Comparison of ENCODE assay signal across 7 mouse cellular contexts in genomic region chr2:35490458-35491111, GRCm38 (mm10). TPM values are rescaled to one million over a fixed set of nuclear protein-coding genes. Genes with fewer than 3 reads are reported as not detected.
DNase-seq lines count a peak whose midpoint lies in the region; ATAC-seq and TF ChIP-seq lines count a peak whose summit lies in the region.

No protein-coding gene starts in this region.

- no peak for DNase-seq in kidney, postnatal 0 days (ENCODE audit: low spot score)
- no peak for DNase-seq in kidney, adult 18-20 months
- peak; percentile 52 for DNase-seq in brain, embryonic 14.5 days (ENCODE audit: low read depth)
- DNase-seq in hindbrain, embryonic 14.5 days (ENCODE audit: low spot score), result no peak
- DNase-seq in frontal cortex, postnatal 10 days (ENCODE audit: low spot score in 2 of 2), result no peak
- no peak for DNase-seq in thymus, postnatal 36 days

- H3K9me3 ChIP-seq in kidney, postnatal 0 days (replicated peaks; ENCODE audit: low read length), result no peaks in the 10 kb centered on the region
- H3K9me3 ChIP-seq in hindbrain, embryonic 14.5 days (ENCODE audit: control insufficient read depth, low read length), result no peaks in the 10 kb centered on the region
- no peaks in the 10 kb centered on the region for H3K9me3 ChIP-seq in neural tube, embryonic 12.5 days

- H3K9ac ChIP-seq in kidney, postnatal 0 days (ENCODE audit: low read depth, low read length), result no peak overlapping the region
- H3K9ac ChIP-seq in hindbrain, embryonic 14.5 days, result no peak overlapping the region
- no peak overlapping the region for H3K9ac ChIP-seq in neural tube, embryonic 12.5 days

- no peaks in the 10 kb centered on the region for H3K27me3 ChIP-seq in kidney, postnatal 0 days (ENCODE audit: insufficient read depth, low read length)
- H3K27me3 ChIP-seq in hindbrain, embryonic 14.5 days (ENCODE audit: control insufficient read depth, insufficient read depth, low read length), result no peaks in the 10 kb centered on the region
- H3K27me3 ChIP-seq in neural tube, embryonic 12.5 days (replicated peaks), result no peaks in the 10 kb centered on the region

- H3K4me1 ChIP-seq in kidney, postnatal 0 days (replicated peaks; ENCODE audit: insufficient read depth, low read length), result no peaks in the 10 kb centered on the region
- no peaks in the 10 kb centered on the region for H3K4me1 ChIP-seq in hindbrain, embryonic 14.5 days (replicated peaks; ENCODE audit: control insufficient read depth, insufficient read depth, low read length)
- peaks cover 5% of the 10 kb centered on the region; the same call in 1 of the 2 replicates for H3K4me1 ChIP-seq in neural tube, embryonic 12.5 days

- H3K4me3 ChIP-seq in kidney, postnatal 0 days (replicated peaks; ENCODE audit: low read depth, low read length), result no peak overlapping the region
- no peak overlapping the region for H3K4me3 ChIP-seq in hindbrain, embryonic 14.5 days (replicated peaks; ENCODE audit: low read length)
- H3K4me3 ChIP-seq in neural tube, embryonic 12.5 days, result no peak overlapping the region

- H3K27ac ChIP-seq in kidney, postnatal 0 days, result no peak overlapping the region
- H3K27ac ChIP-seq in hindbrain, embryonic 14.5 days, result no peak overlapping the region
- H3K27ac ChIP-seq in neural tube, embryonic 12.5 days, result no peak overlapping the region

- 27% methylated on average over 17 of the region's 17 CpGs for WGBS in kidney, postnatal 0 days
- 20% methylated on average over 17 of the region's 17 CpGs for WGBS in hindbrain, embryonic 14.5 days
- 24% methylated on average over 17 of the region's 17 CpGs for WGBS in neural tube, embryonic 12.5 days

- ATAC-seq in kidney, postnatal 0 days (replicated peaks; ENCODE audit: low FRiP score, low read depth), result no peak
- peak; percentile 46; the same call in 1 of the 2 replicates for ATAC-seq in hindbrain, embryonic 14.5 days (ENCODE audit: low FRiP score)
- no peak for ATAC-seq in neural tube, embryonic 12.5 days (ENCODE audit: low FRiP score, low read depth)

- H3K36me3 ChIP-seq in kidney, postnatal 0 days (ENCODE audit: insufficient read depth, low read length), result no peaks in the 10 kb centered on the region
- no peaks in the 10 kb centered on the region for H3K36me3 ChIP-seq in hindbrain, embryonic 14.5 days (replicated peaks; ENCODE audit: control insufficient read depth, insufficient read depth)
- no peaks in the 10 kb centered on the region for H3K36me3 ChIP-seq in neural tube, embryonic 12.5 days

- no peak for TF ChIP-seq POLR2A in brain, embryonic 14.5 days (IDR thresholded peaks at IDR 0.05; ENCODE audit: borderline replicate concordance, extremely low read depth, insufficient read depth, insufficient read length, poor library complexity, severe bottlenecking)

- no peak for TF ChIP-seq CTCF in kidney, postnatal 0 days (IDR thresholded peaks at IDR 0.05; ENCODE audit: low read depth)
- TF ChIP-seq CTCF in brain, embryonic 14.5 days (IDR thresholded peaks at IDR 0.05; ENCODE audit: borderline replicate concordance, extremely low read depth, insufficient read depth, insufficient read length), result no peak

- peak overlapping the region; percentile 21; the same call in 1 of the 2 replicates for H3K4me2 ChIP-seq in kidney, postnatal 0 days (ENCODE audit: low read length)
- H3K4me2 ChIP-seq in hindbrain, embryonic 14.5 days (replicated peaks), result peak overlapping the region; percentile 15; the same call in 1 of the 2 replicates
- 0 out of 2 replicates have a peak overlapping the region, but pooled peaks have one; percentile 7 for H3K4me2 ChIP-seq in neural tube, embryonic 12.5 days (replicated peaks)

RNA-seq across cellular contexts. Expression of gene Ggta1, which starts 27.6 kb away (rescaled TPM):
- polyA plus RNA-seq in kidney, postnatal 0 days (2015; fragmentation: Nextera tagmentation; extraction: Ambion mirVana), result 16.2 and 16.5 TPM in 2 replicates
- polyA plus RNA-seq in brain, embryonic 14.5 days (2012; rRNA removed), result 5.7 and 7.1 TPM in 2 replicates
- 7.8 and 8.4 TPM in 2 replicates for polyA plus RNA-seq in hindbrain, embryonic 14.5 days (2014; fragmentation: Nextera tagmentation; extraction: Ambion mirVana)
- polyA plus RNA-seq in neural tube, embryonic 12.5 days (2016; fragmentation: Nextera tagmentation; extraction: Ambion mirVana), result 9.0 and 9.5 TPM in 2 replicates
